Mouse (Mus musculus): Measurements from ENCODE around the gene Cdc45.

DNA sequence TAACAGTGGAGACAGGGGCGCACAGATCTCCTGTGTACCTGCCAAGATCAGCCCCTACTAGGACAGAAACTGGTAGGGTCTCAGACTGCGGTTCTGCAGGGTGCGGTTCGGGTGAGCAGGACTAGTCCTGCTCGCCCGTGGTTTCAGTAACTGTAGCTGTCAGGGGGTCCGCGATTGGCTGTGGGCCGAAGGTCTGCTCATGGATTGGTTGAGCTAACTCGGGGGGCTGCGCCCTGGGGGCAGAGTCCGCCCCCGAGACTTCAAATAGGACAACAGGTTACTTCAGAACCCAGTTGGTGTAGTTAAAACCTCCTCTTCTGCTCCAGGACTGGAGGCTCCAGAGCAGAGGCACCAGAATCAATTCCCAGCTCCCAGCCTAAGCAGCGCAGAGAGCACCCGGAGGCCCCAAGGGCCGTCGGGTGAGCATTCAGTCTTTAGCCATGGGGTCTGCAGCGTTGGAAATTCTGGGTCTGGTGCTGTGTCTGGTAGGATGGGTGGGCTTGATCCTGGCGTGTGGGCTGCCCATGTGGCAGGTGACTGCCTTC lies 35.2 kb downstream of the Cdc45 start, which contains the start of gene Cldn5:
- TF ChIP-seq CTCF (IDR thresholded peaks at IDR 0.05; ENCODE audit: extremely low read depth, insufficient read depth, insufficient read length, insufficient replicate concordance) (no peak), POLR2A (IDR thresholded peaks at IDR 0.05; ENCODE audit: low read depth, low read length) (no peak)

All from spleen, adult 2 months (tissue).